Mouse (Mus musculus): ENCODE results near the gene Pi16. TPM values are rescaled to one million over a fixed set of nuclear protein-coding genes. Genes with fewer than 3 reads are reported as not detected.

Gene Pi16
- total RNA-seq, 4 experiments from 2014 or later = 17.9 to 22.9 (median 21.4) TPM

- DNase-seq (ENCODE audit: low spot score) = no peak
These were observed 13.6 kb upstream of the Pi16 start for GRCm38 (mm10) chr17:29303856-29304255.

- DNase-seq (ENCODE audit: low spot score) = peak; percentile 42
These were observed 13.0 kb upstream of the Pi16 start for GRCm38 (mm10) chr17:29304376-29305057.

GRCm38 (mm10) chr17:29305058-29305806 lies 12.2 kb upstream of the Pi16 start:
- no peak for DNase-seq (ENCODE audit: low spot score)

GRCm38 (mm10) chr17:29305871-29306270 lies 11.6 kb upstream of the Pi16 start:
- DNase-seq (ENCODE audit: low spot score) = no peak

- peak; percentile 39 for DNase-seq (ENCODE audit: low spot score)
These were observed 7.3 kb upstream of the Pi16 start for GRCm38 (mm10) chr17:29310056-29310623.

GRCm38 (mm10) chr17:29311602-29312001 lies 5.9 kb upstream of the Pi16 start:
- DNase-seq (ENCODE audit: low spot score) = no peak

GRCm38 (mm10) chr17:29312082-29312481 lies 5.4 kb upstream of the Pi16 start:
- no peak for DNase-seq (ENCODE audit: low spot score)

GRCm38 (mm10) chr17:29313300-29313699 lies 4.2 kb upstream of the Pi16 start:
- DNase-seq (ENCODE audit: low spot score) = no peak

GRCm38 (mm10) chr17:29315672-29316465 lies 1.6 kb upstream of the Pi16 start:
- DNase-seq (ENCODE audit: low spot score) = no peak

- DNase-seq (ENCODE audit: low spot score) = no peak
These were observed 589 bp upstream of the Pi16 start for GRCm38 (mm10) chr17:29316891-29317290.

- no peak for DNase-seq (ENCODE audit: low spot score)
These were observed 1.3 kb downstream of the Pi16 start for GRCm38 (mm10) chr17:29318731-29319250.

GRCm38 (mm10) chr17:29319476-29319875 lies 2.0 kb downstream of the Pi16 start:
- no peak for DNase-seq (ENCODE audit: low spot score)

GRCm38 (mm10) chr17:29319881-29320639 lies 2.6 kb downstream of the Pi16 start:
- DNase-seq (ENCODE audit: low spot score) = no peak

GRCm38 (mm10) chr17:29321765-29322602 lies 4.5 kb downstream of the Pi16 start:
- no peak for DNase-seq (ENCODE audit: low spot score)

- DNase-seq (ENCODE audit: low spot score) = no peak
These were observed 5.1 kb downstream of the Pi16 start for GRCm38 (mm10) chr17:29322603-29322962.

GRCm38 (mm10) chr17:29323625-29324024 lies 6.1 kb downstream of the Pi16 start:
- peak; percentile 53 for DNase-seq (ENCODE audit: low spot score)

GRCm38 (mm10) chr17:29325831-29326230 lies 8.4 kb downstream of the Pi16 start:
- DNase-seq (ENCODE audit: low spot score) = no peak

GRCm38 (mm10) chr17:29326531-29327529 lies 9.3 kb downstream of the Pi16 start:
- peak; percentile 42 for DNase-seq (ENCODE audit: low spot score)

- DNase-seq (ENCODE audit: low spot score) = no peak
These were observed 10.2 kb downstream of the Pi16 start for GRCm38 (mm10) chr17:29327691-29328090.

Data from heart, adult 8-10 months (tissue).